Comparison of ENCODE assay signal across 8 mouse cellular contexts in genomic region chr16:94997340-94997849, GRCm38 (mm10). TPM values are rescaled to one million over a fixed set of nuclear protein-coding genes. Genes with fewer than 3 reads are reported as not detected.
DNase-seq lines count a peak whose midpoint lies in the region; ATAC-seq and TF ChIP-seq lines count a peak whose summit lies in the region.

TSS of gene Kcnj6 (minus strand) at chr16:94997701.

- no peak for DNase-seq in lung, adult 2 months
- peak; percentile 92 to 94 for DNase-seq in cerebellum, postnatal 25 days
- DNase-seq in frontal cortex, postnatal 25 days (ENCODE audit: low spot score in 2 of 2): peak; percentile 65 to 72
- DNase-seq in layer of hippocampus, postnatal 36 days: peak; percentile 79 to 81
- no peak for DNase-seq in thymus, postnatal 0 days (ENCODE audit: low spot score)
- no peak for DNase-seq in urinary bladder, postnatal 36 days (ENCODE audit: low spot score in 2 of 2)

- no peak within 1 kb of the TSS for H3K4me3 ChIP-seq in lung, embryonic 15.5 days
- H3K4me3 ChIP-seq in lung, adult 2 months (replicated peaks; ENCODE audit: extremely low read depth, low read depth, low read length): no peak within 1 kb of the TSS
- H3K4me3 ChIP-seq in neural tube, embryonic 13.5 days: peak within 1 kb of the TSS; percentile 49

- no peaks in the 10 kb centered on the region for H3K36me3 ChIP-seq in lung, embryonic 15.5 days
- H3K36me3 ChIP-seq in neural tube, embryonic 13.5 days: no peaks in the 10 kb centered on the region

- WGBS in lung, embryonic 15.5 days: under 1% methylated on average over 43 of the region's 43 CpGs
- whole genome bisulfite sequencing in lung, adult 2 months: 1% methylated on average over 43 of the region's 43 CpGs
- WGBS in neural tube, embryonic 13.5 days: under 1% methylated on average over 43 of the region's 43 CpGs

- no peak for TF ChIP-seq POLR2A in lung, adult 2 months (IDR thresholded peaks at IDR 0.05; ENCODE audit: borderline replicate concordance, extremely low read depth, low read depth, low read length)

- no peaks in the 10 kb centered on the region for H3K9me3 ChIP-seq in lung, embryonic 15.5 days
- no peaks in the 10 kb centered on the region for H3K9me3 ChIP-seq in neural tube, embryonic 13.5 days

- ATAC-seq in lung, embryonic 15.5 days (ENCODE audit: borderline replicate concordance, extremely low read depth, low FRiP score, low TSS enrichment): no peak
- ATAC-seq in neural tube, embryonic 13.5 days (ENCODE audit: low read depth): peak; percentile 85

- no peak within 1 kb of the TSS for H3K27ac ChIP-seq in lung, embryonic 15.5 days
- peak within 1 kb of the TSS; percentile 54 for H3K27ac ChIP-seq in neural tube, embryonic 13.5 days (replicated peaks)

- no peak within 1 kb of the TSS for H3K9ac ChIP-seq in lung, embryonic 15.5 days
- peak within 1 kb of the TSS; percentile 77 for H3K9ac ChIP-seq in neural tube, embryonic 13.5 days

- no peak for TF ChIP-seq CTCF in lung, adult 2 months (IDR thresholded peaks at IDR 0.05; ENCODE audit: insufficient read depth, low read length)

- H3K4me1 ChIP-seq in lung, embryonic 15.5 days: no peaks in the 10 kb centered on the region
- H3K4me1 ChIP-seq in lung, adult 2 months (ENCODE audit: control insufficient read depth, insufficient read depth, low read length): no peaks in the 10 kb centered on the region
- peaks cover 42% of the 10 kb centered on the region for H3K4me1 ChIP-seq in neural tube, embryonic 13.5 days (replicated peaks)

- peak within 1 kb of the TSS; percentile 44 for H3K4me2 ChIP-seq in lung, embryonic 15.5 days
- peak within 1 kb of the TSS; percentile 74 for H3K4me2 ChIP-seq in neural tube, embryonic 13.5 days

- H3K27me3 ChIP-seq in lung, embryonic 15.5 days: peaks cover 41% of the 10 kb centered on the region
- H3K27me3 ChIP-seq in neural tube, embryonic 13.5 days: peaks cover 49% of the 10 kb centered on the region

RNA-seq across cellular contexts. Expression of gene Kcnj6, which starts in this region (rescaled TPM):
- polyA plus RNA-seq in lung, embryonic 15.5 days (2015; fragmentation: Nextera tagmentation; extraction: Ambion mirVana): not detected in 2 replicates
- polyA plus RNA-seq in lung, adult 2 months (2012; rRNA removed): not detected in 2 replicates
- 100 to 1,000 TPM; 121 to 135 TPM for total RNA-seq in layer of hippocampus, postnatal 36 days (2021)
- 1.5 and 1.6 TPM in 2 replicates for polyA plus RNA-seq in neural tube, embryonic 13.5 days (2015; fragmentation: Nextera tagmentation; extraction: Ambion mirVana)
- not detected in 2 replicates for polyA plus RNA-seq in thymus, postnatal 0 days (2015; fragmentation: Nextera tagmentation; extraction: Ambion mirVana)

Comparison
In these comparisons a context has a peak if more than half of its experiments do, and no peak if none do; other contexts are left out.
1. DNase-seq: peak in cerebellum, postnatal 25 days (2 of 2), frontal cortex, postnatal 25 days (2 of 2) and layer of hippocampus, postnatal 36 days (2 of 2); none in lung, adult 2 months (single experiment), thymus, postnatal 0 days (single experiment) and urinary bladder, postnatal 36 days (0 of 2).